Mouse (Mus musculus) gonadal fat pad, adult 2 months (tissue): ENCODE measurements around the gene Tmem50b. TPM values are rescaled to one million over a fixed set of nuclear protein-coding genes. Genes with fewer than 3 reads are reported as not detected.

ENCODE experiments used
- DNase-seq: peaks from one replicate; pipeline ENCODE4 v3.0.0-alpha.2; 2012; ENCODE audit warnings: low read depth
- polyA plus RNA-seq: library from polyadenylated mRNA; depleted of rRNA; stranded (reverse); fragments of >200 nt; gene quantifications from 2 replicates; pipeline ENCODE4 v1.2.3, GENCODE M21; 2012

Gene Tmem50b
- polyA plus RNA-seq, 1 experiment, result 81.1 TPM

DNA sequence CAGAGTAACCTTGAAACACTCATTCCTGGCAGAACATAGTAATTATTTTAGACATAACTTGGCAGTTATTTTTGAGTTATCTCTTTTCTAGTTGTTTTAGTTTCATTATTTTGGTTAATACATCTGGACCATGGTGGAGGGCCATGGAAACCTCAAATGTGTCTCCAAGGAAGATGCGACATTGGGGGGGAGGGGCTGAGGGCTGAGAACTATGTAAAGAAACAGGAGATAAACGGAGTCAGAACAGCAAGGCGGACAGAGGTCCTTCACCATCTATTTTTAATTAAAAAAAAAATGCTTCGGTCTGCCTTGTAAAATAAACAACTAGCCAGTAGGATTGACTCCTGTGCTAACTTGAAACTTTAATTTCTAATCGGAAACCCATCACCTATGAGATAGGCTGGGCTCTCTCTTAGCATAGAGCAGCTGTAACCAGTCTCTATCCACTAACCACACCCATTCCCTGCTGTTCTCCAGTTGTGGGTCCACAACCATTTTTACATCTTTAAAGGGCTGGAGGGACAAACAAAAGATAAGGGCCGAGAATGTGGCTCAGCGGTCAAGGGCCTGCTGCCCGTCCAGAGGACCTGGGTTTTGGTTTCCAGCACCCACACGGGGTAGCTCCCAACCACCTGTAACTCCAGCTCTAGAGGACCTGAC, 32.2 kb downstream of the Tmem50b start:
- DNase-seq, result no peak

DNA sequence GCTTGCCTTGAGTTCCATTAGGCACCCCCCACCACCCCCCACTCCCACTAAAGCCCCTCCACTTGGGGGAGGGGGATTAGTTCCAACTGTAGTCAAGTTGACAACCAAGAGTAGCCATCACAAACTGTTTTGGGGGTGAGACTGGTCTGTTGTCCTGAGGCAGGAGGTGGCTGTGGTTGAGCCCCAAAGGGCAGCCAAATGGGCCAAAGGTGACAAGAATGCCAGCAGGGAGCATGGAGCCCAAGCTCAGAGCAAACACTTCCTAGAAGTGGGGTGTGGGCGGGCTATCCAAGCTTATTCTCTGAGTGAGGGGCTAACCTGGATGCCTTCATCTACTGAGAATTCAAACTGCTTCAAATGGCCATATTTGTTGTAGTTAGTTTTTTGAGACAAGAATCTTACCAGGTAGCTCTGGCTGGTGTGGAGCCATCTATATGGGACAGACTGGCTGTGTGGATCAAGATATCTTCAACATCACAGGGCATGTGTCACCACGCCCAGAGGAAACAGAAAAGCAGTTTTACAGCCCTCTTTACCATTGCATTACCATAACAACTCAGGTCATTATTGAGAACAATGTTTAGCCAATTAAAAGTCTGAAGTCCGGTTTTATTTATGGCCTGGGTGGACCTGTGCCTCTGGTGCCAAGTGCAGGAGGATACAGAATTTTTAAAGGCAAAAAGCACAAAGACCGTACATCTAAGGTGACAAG, 32.9 kb downstream of the Tmem50b start:
- no peak for DNase-seq

DNA sequence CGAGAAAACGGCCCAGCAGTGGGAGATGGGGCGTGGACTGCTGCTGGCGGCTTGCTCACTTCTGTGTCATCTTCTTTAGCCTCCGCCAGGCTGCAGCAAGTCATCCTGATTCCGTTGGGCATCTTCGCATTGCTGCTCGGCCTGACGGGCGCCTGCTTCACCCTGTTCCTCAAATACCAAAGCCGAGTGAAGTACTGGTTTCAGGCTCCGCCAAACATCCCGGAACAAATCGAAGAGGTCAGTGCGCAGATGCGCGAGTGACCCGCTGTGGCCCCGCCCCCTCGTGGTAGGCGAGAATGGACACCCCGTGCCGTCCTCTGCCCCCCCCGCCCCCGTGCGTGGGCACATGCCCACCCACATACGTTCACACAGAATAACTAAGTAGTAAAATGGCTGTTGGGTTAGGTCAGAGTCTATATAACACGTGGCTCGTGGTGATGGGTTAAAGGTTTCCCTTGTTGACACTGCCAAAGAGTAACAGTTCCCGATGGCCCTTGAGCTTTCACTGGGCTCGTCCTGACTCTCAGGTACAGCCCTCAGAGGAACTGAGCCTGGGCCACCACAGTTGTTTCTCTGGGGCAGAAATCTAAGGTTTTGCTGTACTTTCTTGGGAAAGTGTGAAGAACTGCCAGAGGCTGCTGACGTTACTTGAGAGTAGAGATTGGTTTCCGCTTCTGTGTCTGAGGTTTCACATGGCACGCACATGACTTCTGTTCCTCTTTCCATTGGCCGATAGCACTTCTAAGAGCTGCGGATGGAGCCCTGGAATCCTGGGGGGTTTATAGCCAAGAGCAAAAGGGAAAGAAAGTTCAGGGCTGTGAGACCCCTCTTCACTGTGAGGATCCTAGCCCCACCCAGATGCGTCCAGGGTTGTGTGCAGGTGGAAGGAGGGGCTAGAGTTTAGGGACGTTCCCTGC, 35.8 kb downstream of the Tmem50b start:
- no peak for DNase-seq

DNA sequence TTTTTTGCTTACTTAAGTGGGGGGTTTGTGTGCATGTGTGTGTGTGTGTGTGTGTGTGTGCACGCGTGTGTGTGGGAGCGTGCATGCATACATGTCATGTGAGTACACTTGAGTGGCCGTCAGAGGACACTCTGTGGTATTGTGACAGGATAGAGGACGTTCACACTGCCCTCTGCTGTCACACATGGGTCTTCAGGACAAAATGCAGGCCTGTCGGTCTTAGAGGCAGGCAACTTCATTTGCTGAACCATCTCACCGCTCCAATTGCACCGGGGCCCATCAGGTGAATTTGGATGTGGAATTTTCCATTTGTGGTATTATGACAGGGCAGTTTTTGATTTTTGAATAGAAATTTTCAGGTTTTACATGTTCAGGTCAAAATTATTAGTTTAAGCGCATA, 36.5 kb downstream of the Tmem50b start:
- DNase-seq, result no peak

DNA sequence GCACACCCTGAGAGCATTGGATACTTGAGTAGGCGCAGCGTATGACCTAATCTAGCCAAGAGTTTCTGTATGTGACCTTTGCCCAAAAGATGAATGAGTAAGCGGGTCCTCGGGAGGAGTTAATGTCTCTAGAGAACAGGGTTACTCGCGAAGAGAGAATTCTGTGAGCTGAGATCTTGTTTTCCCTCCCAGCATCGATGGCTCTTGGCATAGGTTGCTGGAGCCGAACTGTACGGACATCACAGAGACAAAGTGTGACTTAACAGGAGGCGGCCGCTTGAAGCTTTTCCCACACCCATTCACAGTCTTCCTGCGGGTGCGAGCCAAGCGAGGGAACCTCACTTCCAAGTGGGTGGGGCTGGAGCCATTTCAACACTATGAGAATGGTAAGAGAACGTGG, 39.9 kb downstream of the Tmem50b start:
- DNase-seq, result no peak

DNA sequence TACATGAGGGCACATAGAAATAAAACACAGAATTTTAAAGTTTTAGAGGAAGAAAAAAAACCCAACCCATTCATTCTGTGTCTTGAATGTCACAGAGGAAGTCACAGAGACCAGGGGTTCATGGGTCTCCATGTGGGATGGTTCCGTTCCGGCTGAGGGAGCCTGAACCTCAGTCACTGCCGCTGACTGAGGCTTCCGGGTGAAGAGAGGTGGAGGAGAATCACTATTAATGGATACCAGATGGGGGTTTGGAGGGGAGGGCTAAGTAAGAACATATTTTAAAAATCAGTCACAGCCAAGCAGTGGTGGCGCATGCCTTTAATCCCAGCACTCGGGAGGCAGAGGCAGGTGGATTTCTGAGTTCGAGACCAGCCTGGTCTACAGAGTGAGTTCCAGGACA, 40.4 kb downstream of the Tmem50b start:
- DNase-seq, result no peak

DNA sequence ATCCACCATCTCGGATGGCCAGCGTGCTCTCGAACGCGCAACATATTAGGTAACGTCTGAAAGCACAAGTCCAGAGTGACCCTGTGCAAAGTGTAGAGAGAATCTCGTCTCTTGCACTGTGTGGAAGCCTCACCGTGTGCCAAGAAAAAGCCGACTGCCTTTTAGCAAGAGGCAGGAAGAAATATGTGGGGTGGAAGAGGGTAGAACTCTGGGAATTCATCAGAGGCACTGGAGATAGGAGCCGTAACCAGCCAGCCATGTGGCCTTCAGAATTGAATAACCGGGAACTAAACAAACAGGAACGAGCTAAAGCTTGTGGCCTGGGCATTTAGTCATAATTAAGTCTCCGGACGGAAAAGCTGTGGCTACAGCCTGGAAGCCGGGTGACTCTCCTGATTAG, 40.9 kb downstream of the Tmem50b start:
- DNase-seq, result no peak

DNA sequence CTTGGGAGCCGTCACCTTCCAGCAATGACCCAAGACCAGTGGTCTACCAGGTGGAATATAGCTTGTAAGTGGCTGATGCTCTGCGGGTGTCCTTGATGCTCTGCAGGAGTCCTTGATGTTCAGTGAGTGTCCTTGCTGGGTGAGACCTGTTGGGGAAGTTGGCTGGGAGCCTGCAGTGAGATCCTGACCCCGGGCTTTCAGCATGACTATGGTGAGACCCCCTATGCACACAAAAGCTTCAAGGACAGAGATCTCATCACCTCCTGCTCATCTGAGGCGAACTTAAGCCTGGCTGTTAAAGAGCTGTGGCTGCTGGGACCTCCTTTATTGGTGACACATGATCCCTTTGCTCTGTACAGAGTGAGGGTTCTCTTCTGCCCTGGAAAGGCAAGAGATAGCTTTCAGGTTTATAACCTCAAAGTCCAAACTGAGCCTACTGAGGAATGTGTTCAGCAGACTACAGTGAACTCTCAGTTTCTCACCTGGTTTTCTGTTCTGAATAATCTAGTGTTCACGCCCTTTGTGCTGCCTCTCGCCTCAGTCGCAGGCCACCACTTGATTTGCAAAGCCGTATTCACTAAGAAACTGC, 42.5 kb downstream of the Tmem50b start:
- DNase-seq, result no peak

DNA sequence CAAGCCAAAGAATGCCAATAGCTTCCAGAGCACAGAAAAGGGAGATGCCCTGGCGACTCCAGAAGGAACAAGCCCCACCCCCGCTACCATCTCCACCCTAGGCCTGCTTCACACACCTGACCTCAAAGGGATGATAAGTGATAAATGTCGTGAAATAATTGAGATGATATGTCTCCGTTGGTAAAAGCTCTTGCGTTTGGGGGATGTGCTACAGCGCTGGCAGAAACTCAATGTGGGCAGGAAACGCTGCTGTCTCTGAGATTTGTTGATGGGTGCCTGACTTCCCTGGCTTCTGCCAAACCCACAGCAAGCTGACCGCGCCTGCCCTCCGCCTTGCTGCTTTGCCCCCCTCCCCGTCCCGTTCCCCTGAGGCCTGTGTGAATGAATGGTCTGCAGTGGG, 44.0 kb downstream of the Tmem50b start:
- no peak for DNase-seq

DNA sequence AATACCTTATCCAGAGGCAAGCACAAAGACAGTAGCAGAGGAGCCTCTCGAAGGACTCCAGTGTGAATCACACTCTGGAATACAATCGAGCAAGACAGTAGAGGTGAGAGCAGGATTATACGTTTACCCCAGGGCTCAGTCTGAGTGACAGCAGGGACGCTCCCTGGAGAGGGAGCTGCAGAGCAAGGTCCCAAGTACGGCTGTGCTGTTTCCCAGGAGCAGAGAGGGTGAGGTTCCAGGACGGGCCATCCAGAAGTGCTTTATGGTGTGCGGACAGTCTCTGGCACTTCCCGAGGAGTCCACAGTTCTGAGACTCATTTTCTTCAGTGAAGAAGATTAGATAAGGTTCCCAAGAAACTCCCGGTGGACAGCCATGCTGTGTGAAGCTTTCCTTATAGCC, 45.5 kb downstream of the Tmem50b start:
- no peak for DNase-seq

DNA sequence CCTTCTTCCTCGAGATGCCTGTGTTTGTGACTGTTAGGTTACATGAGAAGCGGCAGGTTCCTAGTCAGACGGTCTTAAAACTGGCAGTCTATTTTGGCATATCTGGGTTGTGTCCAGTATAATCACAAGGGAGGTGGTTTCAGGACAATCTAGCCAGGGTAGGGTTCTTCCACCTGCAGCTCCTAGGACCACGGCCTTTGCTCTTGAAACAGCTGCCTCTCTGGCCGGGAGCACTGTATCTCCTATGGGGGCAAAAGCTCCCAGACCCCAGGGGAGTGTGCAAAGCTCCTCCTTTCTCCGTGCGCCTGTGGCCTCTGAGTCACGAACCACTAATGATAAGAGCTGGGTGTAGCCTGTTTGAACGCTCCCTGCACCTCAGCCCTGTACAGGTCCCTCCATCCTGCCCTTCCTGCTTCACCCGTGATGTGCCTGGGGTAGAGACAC, 46.5 kb downstream of the Tmem50b start:
- no peak for DNase-seq

DNA sequence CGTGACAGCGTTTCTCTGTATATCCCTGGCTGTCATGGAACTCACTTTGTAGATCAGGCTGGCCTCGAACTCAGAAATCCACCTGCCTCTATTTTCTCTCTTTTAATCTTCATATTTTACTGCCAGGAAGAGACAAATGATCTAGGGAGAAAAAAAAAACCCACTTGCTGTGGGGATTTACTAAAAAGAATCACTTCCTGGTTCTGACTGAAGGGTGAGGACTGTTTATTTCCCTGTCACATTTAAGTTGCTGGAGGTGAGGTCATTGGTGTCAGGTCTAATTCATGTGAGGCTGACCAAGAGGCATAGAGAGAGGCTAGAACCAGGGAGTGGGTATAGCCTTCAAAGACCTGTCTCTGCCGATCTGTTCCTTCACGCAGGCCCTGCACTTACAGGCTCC, 48.0 kb downstream of the Tmem50b start:
- DNase-seq, result no peak

DNA sequence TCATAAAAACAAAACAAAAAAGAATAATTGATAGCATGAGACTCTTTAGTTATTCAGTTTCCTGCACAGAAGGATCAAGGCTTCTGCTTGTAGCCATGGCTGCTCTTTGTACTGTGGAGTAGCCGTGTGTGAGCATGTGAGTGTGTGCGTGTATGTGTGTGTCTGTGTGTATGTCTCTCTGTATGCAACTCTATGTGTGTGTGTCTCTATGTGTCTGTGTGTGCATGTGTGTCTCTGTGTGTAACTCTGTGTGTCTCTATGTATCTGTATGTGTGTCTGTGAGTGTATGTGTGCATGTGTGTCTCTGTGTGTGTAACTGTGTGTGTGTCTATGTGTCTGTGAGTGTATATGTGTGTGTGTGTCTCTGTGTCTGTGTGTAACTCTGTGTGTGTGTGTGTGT, 48.6 kb downstream of the Tmem50b start:
- no peak for DNase-seq

DNA sequence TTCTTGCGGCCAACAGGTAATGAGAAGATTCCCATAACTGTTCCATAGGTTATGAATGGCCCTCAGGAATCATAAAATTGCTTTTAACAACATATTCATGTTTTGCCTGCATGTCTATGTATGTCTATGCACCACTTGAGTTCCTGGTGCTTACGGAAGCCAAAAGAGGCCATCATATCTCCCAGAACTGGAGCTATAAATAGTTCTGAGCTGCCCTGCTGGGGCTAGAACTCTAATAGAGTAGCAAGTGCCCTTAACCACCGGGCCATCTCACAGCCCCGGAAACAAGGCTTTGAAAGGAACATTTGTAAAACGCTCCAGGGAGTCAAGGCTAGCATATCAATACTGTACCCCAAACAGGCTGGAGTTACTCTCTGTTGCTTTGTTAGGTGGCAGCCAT, 49.0 kb downstream of the Tmem50b start:
- DNase-seq, result no peak

DNA sequence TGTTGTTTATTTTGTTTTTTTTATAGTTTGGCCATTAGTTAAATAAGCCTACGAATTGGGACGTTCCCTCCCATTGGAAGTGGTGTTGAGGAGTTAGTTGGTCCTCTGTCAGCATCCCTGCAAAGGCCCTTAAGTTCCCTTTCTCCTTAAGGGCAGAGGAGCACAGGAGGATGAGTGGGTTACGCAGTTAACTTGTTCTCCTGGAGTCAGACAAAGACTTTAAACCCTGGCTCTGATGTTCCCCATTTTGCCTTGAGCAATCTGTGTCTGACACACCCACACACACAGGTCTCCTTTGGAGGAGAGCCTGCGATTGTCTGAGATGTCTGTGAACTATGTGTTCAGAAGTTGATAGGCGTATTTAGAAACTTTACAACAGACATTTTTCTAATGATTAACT, 49.6 kb downstream of the Tmem50b start:
- DNase-seq, result peak; percentile 62

DNA sequence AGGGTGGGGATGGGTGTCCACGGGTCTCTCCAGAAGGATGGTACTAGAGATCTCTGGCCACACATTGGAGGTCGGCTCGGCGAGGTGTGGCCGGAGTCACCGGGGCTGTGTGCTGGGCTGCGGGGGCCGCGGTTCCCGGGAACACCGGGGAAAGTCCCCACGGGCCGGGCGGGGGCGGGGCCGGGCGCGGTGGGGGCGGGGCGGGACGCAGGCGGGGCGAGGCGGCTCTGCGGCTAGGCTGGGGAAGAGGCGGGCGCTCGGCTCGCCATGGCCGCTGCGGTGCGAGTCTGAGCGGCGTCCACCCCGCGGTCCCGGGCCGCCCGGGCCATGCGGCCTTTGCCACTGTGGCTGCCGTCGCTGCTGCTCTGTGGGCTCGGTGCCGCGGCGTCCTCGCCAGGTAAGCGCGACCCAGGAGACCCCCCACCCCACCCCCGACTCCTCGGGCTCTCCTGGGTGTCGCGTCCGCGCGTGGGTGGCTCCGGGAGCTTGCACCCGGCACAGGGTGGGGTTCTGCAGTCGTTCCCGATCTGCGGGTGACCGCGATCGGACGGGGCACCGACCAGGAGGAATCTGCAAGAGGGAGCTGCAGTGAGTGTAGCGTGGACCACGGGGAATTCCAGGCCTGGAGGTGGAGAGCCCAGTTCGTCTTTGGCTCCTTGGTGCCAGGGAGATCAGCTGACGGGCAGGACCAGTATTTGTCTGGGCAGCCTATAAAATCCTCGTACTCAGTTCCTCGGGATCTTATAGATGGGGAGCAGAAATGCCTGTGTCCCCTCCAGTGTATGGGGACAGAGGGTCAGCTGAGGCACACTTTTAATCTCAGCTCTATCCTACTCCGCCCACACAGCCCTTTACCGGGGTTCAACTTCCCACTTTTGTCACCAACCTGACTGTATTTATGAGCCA, 50.5 kb downstream of the Tmem50b start, which contains the start of gene Ifngr2:
Gene Ifngr2, plus strand, starts transcription at position 237 of the 906 bp plus-strand sequence.
- DNase-seq, result no peak

DNA sequence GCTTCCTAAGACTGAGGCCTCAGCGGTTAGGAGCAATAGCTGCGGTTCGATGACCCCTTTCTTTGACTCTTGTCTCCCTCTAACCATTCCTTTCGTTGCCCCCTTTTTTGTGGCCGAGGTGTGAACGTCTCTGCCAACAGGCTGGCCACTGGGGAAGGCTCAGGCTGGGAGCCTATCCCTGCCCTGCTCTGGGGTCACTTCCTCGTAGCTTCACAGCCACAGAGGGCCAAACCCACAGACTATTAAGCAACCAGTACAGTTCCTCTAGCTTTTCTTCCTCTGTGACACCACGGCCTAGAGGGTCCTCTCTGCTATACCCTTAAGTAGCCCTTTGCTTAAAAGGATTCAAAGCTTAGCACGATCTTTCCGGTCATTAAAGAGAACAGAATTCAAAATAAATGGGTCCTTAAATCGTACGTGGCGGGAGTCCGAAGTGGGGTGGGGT, 51.2 kb downstream of the Tmem50b start:
- no peak for DNase-seq

DNA sequence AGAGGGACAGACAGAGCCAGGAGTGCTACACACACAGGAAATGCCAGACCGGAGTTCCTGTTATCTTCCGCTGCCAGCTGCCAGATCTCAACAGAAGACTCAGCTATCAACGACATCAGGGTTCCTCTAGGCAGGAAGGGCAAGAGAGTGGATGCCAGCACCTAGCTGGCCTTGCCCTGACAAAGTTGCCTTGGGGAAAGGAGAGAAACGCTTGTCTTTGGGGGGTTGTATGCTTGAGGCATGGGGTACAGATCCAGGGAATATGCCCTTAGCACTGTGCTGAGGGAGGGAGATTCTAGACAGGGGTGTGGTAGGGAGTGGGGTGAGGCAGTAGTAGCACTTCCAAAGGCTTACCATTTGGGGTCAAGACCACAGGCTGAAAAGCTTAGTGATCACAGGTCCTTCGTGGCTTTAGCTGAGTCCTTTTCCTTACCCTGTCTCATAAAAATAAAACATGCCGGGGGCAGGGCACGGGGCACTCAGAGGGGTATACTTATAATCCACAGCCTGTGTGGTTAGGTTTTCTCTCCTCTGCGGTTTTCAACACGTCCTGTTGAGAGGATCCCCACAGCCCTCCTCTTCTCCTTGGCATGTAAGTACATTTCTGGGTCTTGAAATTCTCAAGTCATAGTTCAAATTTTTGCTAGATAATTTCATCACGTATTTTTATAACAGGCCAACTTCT, 51.9 kb downstream of the Tmem50b start:
- DNase-seq, result no peak

DNA sequence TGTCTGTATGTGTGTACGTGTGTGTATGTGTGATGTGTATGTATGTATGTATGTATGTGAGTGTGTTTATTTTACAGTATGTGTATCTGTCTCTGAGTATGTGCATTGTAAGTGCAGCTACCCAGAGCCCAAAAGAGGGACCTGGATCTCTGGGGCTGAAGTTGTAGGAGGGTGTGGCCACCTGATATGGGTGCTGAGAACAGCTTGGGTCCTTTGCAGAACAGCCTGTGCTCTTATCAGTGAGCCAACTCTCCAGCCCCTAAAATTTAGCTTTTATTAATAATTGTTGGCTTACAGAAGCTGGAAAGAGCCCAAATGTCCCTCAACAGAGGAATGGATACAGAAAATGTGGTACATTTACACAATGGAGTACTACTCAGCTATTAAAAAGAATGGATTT, 54.0 kb downstream of the Tmem50b start:
- no peak for DNase-seq

DNA sequence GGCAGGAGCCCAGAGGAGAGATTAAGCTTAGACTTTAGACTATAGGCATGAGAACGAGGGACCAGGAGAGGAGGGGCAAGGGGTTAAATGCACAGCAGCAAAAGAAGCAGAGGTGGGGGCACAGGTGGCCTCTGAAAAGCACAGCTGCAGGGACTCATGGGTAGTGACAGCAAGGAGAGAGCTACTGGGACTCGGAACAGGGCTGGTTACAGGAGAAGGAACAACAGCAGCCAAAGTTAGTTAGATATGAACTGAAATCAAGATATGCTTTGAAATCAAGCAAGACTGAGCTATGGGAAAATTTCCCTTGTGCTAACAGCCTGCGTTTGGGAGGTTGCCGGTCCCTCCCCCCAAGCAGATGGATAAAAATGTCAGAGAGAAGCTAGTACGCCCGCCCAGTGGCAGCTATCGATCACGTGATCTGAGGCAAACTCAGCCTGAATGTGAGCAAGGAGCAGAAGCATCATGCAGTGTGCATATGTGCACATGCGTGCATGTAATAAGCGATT, 56.0 kb downstream of the Tmem50b start:
- DNase-seq, result no peak
